Mouse (Mus musculus) C2C12 (cell line): ENCODE data around the gene Tex29. TPM values are rescaled to one million over a fixed set of nuclear protein-coding genes. Genes with fewer than 3 reads are reported as not detected.
"Not testable (repeated sequence)": the region's sequence is repeated elsewhere in the genome, so short reads cannot be mapped to it uniquely, and the experiment has no call there.

Experiments
- H3K27me3 ChIP-seq: one replicate; pipeline ENCODE4 v1.6.1; 2011; ENCODE audit not compliant: control insufficient read depth, insufficient read depth, insufficient read length
- H3K36me3 ChIP-seq: one replicate; pipeline ENCODE4 v1.6.1; 2011; ENCODE audit not compliant: control insufficient read depth, insufficient read depth
- H3K4me3 ChIP-seq: one replicate; pipeline ENCODE4 v1.5.1; 2011; ENCODE audit warnings: mild to moderate bottlenecking, control low read depth; ENCODE audit not compliant: poor library complexity, insufficient read depth, severe bottlenecking
- H3K79me2 ChIP-seq: one replicate; pipeline ENCODE4 v1.6.1; 2011; ENCODE audit not compliant: control insufficient read depth, insufficient read depth
- H3K79me3 ChIP-seq: one replicate; pipeline ENCODE4 v1.6.1; 2011; ENCODE audit warnings: low read depth, control low read depth
- H3ac ChIP-seq: one replicate; pipeline ENCODE3; 2011; ENCODE audit warnings: low read depth; ENCODE audit not compliant: control insufficient read depth, insufficient read length
- CEBPB ChIP-seq: IDR thresholded peaks from one replicate; pipeline ENCODE4 v1.6.1; 2011; ENCODE audit warnings: low read depth, mild to moderate bottlenecking, control low read depth, moderate library complexity
- CTCF ChIP-seq: IDR thresholded peaks from one replicate; pipeline ENCODE4 v1.5.1; 2011; ENCODE audit not compliant: control insufficient read depth, insufficient read depth, insufficient read length
- FOSL1 ChIP-seq: IDR thresholded peaks from one replicate; pipeline ENCODE4 v1.8.0; 2011; ENCODE audit warnings: mild to moderate bottlenecking, low read length; ENCODE audit not compliant: poor library complexity, insufficient read depth, severe bottlenecking
- MAX ChIP-seq: IDR thresholded peaks from one replicate; pipeline ENCODE4 v1.6.1; 2011; ENCODE audit warnings: mild to moderate bottlenecking, control low read depth
- MYOD1 ChIP-seq: IDR thresholded peaks from one replicate; pipeline ENCODE4 v1.6.1; 2011; ENCODE audit warnings: low read depth; ENCODE audit not compliant: control insufficient read depth, insufficient read length
- MYOG ChIP-seq: IDR thresholded peaks from one replicate; pipeline ENCODE4 v1.6.1; 2011; ENCODE audit not compliant: control insufficient read depth, insufficient read length; ENCODE audit errors: extremely low read depth
- USF1 ChIP-seq: IDR thresholded peaks from one replicate; pipeline ENCODE4 v1.6.1; 2011; ENCODE audit warnings: low read depth, mild to moderate bottlenecking, control low read depth, moderate library complexity
- polyA plus RNA-seq: library from polyadenylated mRNA; unstranded; fragments of >200 nt; fragmentation: generic; extraction: Trizol; gene quantifications from one replicate; pipeline ENCODE4 v1.2.1, GENCODE M21; 2012; ENCODE audit warnings: missing spikeins

Gene Tex29
- polyA plus RNA-seq, 1 experiment, result not detected

- peaks cover 33% of the 10 kb centered on the region for H3K27me3 ChIP-seq
- H3K36me3 ChIP-seq, result no peaks in the 10 kb centered on the region
- H3K79me3 ChIP-seq, result no peaks in the 10 kb centered on the region
- no peaks in the 10 kb centered on the region for H3K79me2 ChIP-seq
- H3ac ChIP-seq, result no peak overlapping the region
- TF ChIP-seq MYOD1, result no peak
- no peak for TF ChIP-seq MAX
- TF ChIP-seq MYOG, result no peak
- no peak for TF ChIP-seq CTCF
- TF ChIP-seq FOSL1, result no peak
- no peak for TF ChIP-seq CEBPB
- TF ChIP-seq USF1, result no peak
- no peak overlapping the region for H3K4me3 ChIP-seq
Measured at GRCm38 (mm10) chr8:11844316-11844685, 4.0 kb downstream of the Tex29 start.

- no peak for TF ChIP-seq MAX
- no peak for TF ChIP-seq CEBPB
- no peak for TF ChIP-seq FOSL1
- TF ChIP-seq MYOD1, result no peak
- no peak for TF ChIP-seq MYOG
- no peak for TF ChIP-seq USF1
- no peak for TF ChIP-seq CTCF
- no peaks in the 10 kb centered on the region for H3K79me3 ChIP-seq
- no peaks in the 10 kb centered on the region for H3K79me2 ChIP-seq
- H3ac ChIP-seq, result no peak overlapping the region
- no peak overlapping the region for H3K4me3 ChIP-seq
- no peaks in the 10 kb centered on the region for H3K36me3 ChIP-seq
- H3K27me3 ChIP-seq, result peaks cover 28% of the 10 kb centered on the region
Measured at GRCm38 (mm10) chr8:11846807-11847206, 6.5 kb downstream of the Tex29 start.

- H3K79me3 ChIP-seq, result no peaks in the 10 kb centered on the region
- no peaks in the 10 kb centered on the region for H3K79me2 ChIP-seq
- no peak for TF ChIP-seq MYOG
- no peak for TF ChIP-seq USF1
- no peak for TF ChIP-seq MAX
- TF ChIP-seq FOSL1, result no peak
- no peak for TF ChIP-seq CTCF
- TF ChIP-seq MYOD1, result no peak
- no peak for TF ChIP-seq CEBPB
- H3K36me3 ChIP-seq, result no peaks in the 10 kb centered on the region
- H3K27me3 ChIP-seq, result no peaks in the 10 kb centered on the region
- no peak overlapping the region for H3K4me3 ChIP-seq
- no peak overlapping the region for H3ac ChIP-seq
Measured at GRCm38 (mm10) chr8:11867832-11868231, 27.6 kb downstream of the Tex29 start.

GRCm38 (mm10) chr8:11874227-11874626, 34.0 kb downstream of the Tex29 start:
- H3K36me3 ChIP-seq, H3ac ChIP-seq, H3K79me2 ChIP-seq, H3K4me3 ChIP-seq, H3K79me3 ChIP-seq, H3K27me3 ChIP-seq: not testable (repeated sequence)

GRCm38 (mm10) chr8:11884646-11885045, 44.4 kb downstream of the Tex29 start:
- Histone ChIP-seq H3K36me3 (no peaks in the 10 kb centered on the region), H3K79me2 (no peaks in the 10 kb centered on the region)
- TF ChIP-seq MAX, result no peak
- no peak for TF ChIP-seq FOSL1
- TF ChIP-seq CEBPB, result no peak
- no peak for TF ChIP-seq CTCF
- no peak for TF ChIP-seq MYOG

GRCm38 (mm10) chr8:11885881-11886699, 45.8 kb downstream of the Tex29 start:
- Histone ChIP-seq H3K79me2 (no peaks in the 10 kb centered on the region), H3K4me3 (no peak overlapping the region), H3ac (no peak overlapping the region), H3K27me3 (peaks cover 3% of the 10 kb centered on the region), H3K36me3 (no peaks in the 10 kb centered on the region), H3K79me3 (no peaks in the 10 kb centered on the region)
- TF ChIP-seq MAX (no peak), CEBPB (no peak), CTCF (no peak), MYOG (no peak), FOSL1 (no peak)

More at GRCm38 (mm10) chr8:11884646-11885045, 44.4 kb downstream of the Tex29 start:
- Histone ChIP-seq H3ac (no peak overlapping the region), H3K27me3 (peaks cover 3% of the 10 kb centered on the region), H3K79me3 (no peaks in the 10 kb centered on the region), H3K4me3 (no peak overlapping the region)
